In the genomic region with DNA sequence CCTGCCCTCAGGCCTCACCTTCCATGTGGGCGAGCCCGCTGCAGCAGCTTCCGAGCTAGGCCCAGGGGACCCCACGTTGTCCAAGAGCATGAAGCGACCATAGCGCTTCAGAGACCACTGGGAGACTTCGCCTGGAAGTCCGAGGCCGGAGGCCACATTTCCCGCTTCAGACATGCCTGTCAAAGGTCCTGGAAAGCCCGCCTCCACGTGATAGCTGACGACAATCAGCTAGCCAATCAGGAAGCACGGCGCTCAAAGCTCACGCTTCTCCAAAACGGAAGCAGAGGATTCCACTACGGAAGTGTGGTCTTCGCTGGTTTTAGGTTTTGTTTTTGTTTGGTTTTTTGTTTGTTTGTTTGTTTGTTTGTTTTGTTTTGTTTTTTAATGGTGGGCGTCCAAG, we compare ENCODE assay signal across 30 mouse cellular contexts. TPM values are rescaled to one million over a fixed set of nuclear protein-coding genes. Genes with fewer than 3 reads are reported as not detected.
DNase-seq lines count a peak whose midpoint lies in the region; ATAC-seq and TF ChIP-seq lines count a peak whose summit lies in the region.
"Had no signal": no experiment of that assay in that cellular context is flagged by ENCODE, and none has a peak within 500 bp of the region (broad histone marks: within the 10 kb centered on the region; RNA-seq: fewer than 3 reads in every experiment).

No protein-coding gene starts in this region.

- no peaks in the 10 kb centered on the region for H3K36me3 ChIP-seq in E14TG2a.4 (ENCODE audit: insufficient read depth, low read length)
- no peaks in the 10 kb centered on the region for H3K36me3 ChIP-seq in liver, embryonic 13.5 days
- no peaks in the 10 kb centered on the region for H3K36me3 ChIP-seq in hindbrain, embryonic 16.5 days (ENCODE audit: control insufficient read depth, insufficient read depth, low read length)
- no peaks in the 10 kb centered on the region for H3K36me3 ChIP-seq in hindbrain, postnatal 0 days (ENCODE audit: insufficient read depth, low read length)
- H3K36me3 ChIP-seq: embryonic facial prominence, embryonic 10.5 days; embryonic facial prominence, embryonic 15.5 days; heart, embryonic 10.5 days; hindbrain, embryonic 12.5 days; midbrain, embryonic 15.5 days; neural tube, embryonic 15.5 days had no signal

- H3K9ac ChIP-seq in liver, embryonic 13.5 days = no peak overlapping the region
- no peak overlapping the region for H3K9ac ChIP-seq in hindbrain, embryonic 16.5 days (ENCODE audit: low read depth, low read length)
- no peak overlapping the region for H3K9ac ChIP-seq in hindbrain, postnatal 0 days (replicated peaks; ENCODE audit: low read length)
- H3K9ac ChIP-seq: embryonic facial prominence, embryonic 15.5 days; hindbrain, embryonic 12.5 days; midbrain, embryonic 15.5 days; neural tube, embryonic 15.5 days had no signal

- DNase-seq in ES-CJ7 (ENCODE audit: low read depth, low spot score) = peak; percentile 57
- DNase-seq in ZHBTc4 (ENCODE audit: low read depth, low spot score) = peak; percentile 70
- DNase-seq in liver, embryonic 13.5 days = peak; percentile 28
- DNase-seq in cerebellum, adult 2 months = no peak
- no peak for DNase-seq in left cerebral cortex, postnatal 4 days
- no peak for DNase-seq in hindbrain, postnatal 0 days (ENCODE audit: low spot score)
- DNase-seq: adrenal gland, adult 8-10 months; cerebellum, adult 11 months; gastrocnemius, postnatal 25 days; heart, adult 11 months; heart, postnatal 36 days; kidney, adult 9 months; kidney, postnatal 14 days; lung, adult 2 months; lung, postnatal 10 days; right cerebral cortex, adult 18-20 months; spleen, adult 18-20 months had no signal

- H3K4me3 ChIP-seq in E14TG2a.4 (replicated peaks; ENCODE audit: low read length) = peak overlapping the region; percentile 62
- H3K4me3 ChIP-seq in liver, embryonic 13.5 days (replicated peaks) = peak overlapping the region; percentile 18; the same call in 1 of the 2 replicates
- H3K4me3 ChIP-seq in cerebellum, adult 2 months (replicated peaks; ENCODE audit: insufficient read depth, low read depth, low read length) = no peak overlapping the region
- no peak overlapping the region for H3K4me3 ChIP-seq in hindbrain, embryonic 16.5 days (ENCODE audit: low read length)
- no peak overlapping the region for H3K4me3 ChIP-seq in hindbrain, postnatal 0 days (ENCODE audit: low read length)
- H3K4me3 ChIP-seq: embryonic facial prominence, embryonic 10.5 days; embryonic facial prominence, embryonic 15.5 days; heart, embryonic 10.5 days; hindbrain, embryonic 12.5 days; midbrain, embryonic 15.5 days; neural tube, embryonic 15.5 days had no signal

- no peak for ATAC-seq in liver, embryonic 13.5 days (ENCODE audit: low read depth)
- no peak for ATAC-seq in hindbrain, embryonic 16.5 days
- no peak for ATAC-seq in hindbrain, postnatal 0 days
- ATAC-seq: CD4-positive, CD25-positive, alpha-beta regulatory T cell, adult 4 months; forebrain, embryonic 14.5 days; intestine, postnatal 0 days; midbrain, embryonic 15.5 days had no signal

- intact Hi-C loops in left cerebral cortex, postnatal 4 days (cut with DNase I) = no loop called here

- no peak for TF ChIP-seq POLR2A in cerebellum, adult 2 months (IDR thresholded peaks at IDR 0.05; ENCODE audit: borderline replicate concordance, insufficient read depth, low read length)

- no peaks in the 10 kb centered on the region for H3K9me3 ChIP-seq in E14TG2a.4 (ENCODE audit: low read length)
- H3K9me3 ChIP-seq in liver, embryonic 13.5 days (replicated peaks) = no peaks in the 10 kb centered on the region
- H3K9me3 ChIP-seq in hindbrain, embryonic 16.5 days (ENCODE audit: control insufficient read depth, low read length) = no peaks in the 10 kb centered on the region
- no peaks in the 10 kb centered on the region for H3K9me3 ChIP-seq in hindbrain, postnatal 0 days (ENCODE audit: low read length)
- H3K9me3 ChIP-seq: embryonic facial prominence, embryonic 10.5 days; embryonic facial prominence, embryonic 15.5 days; heart, embryonic 10.5 days; hindbrain, embryonic 12.5 days; midbrain, embryonic 15.5 days; neural tube, embryonic 15.5 days had no signal

- TF ChIP-seq CTCF in E14TG2a.4 (conservative IDR thresholded peaks at IDR 0.05; ENCODE audit: low read length) = no peak
- TF ChIP-seq CTCF in cerebellum, adult 2 months (IDR thresholded peaks at IDR 0.05; ENCODE audit: borderline replicate concordance, insufficient read depth, low read depth, low read length) = no peak
- TF ChIP-seq CTCF in hindbrain, postnatal 0 days (IDR thresholded peaks at IDR 0.05; ENCODE audit: low read depth) = no peak

- peaks cover 8% of the 10 kb centered on the region; the same call in 1 of the 2 replicates for H3K27me3 ChIP-seq in E14TG2a.4 (ENCODE audit: insufficient read depth, low read length)
- no peaks in the 10 kb centered on the region for H3K27me3 ChIP-seq in liver, embryonic 13.5 days
- no peaks in the 10 kb centered on the region for H3K27me3 ChIP-seq in cerebellum, adult 2 months (ENCODE audit: control insufficient read depth, insufficient read depth, low read length)
- H3K27me3 ChIP-seq in hindbrain, embryonic 16.5 days (replicated peaks; ENCODE audit: control insufficient read depth, insufficient read depth, low read length) = no peaks in the 10 kb centered on the region
- no peaks in the 10 kb centered on the region for H3K27me3 ChIP-seq in hindbrain, postnatal 0 days (ENCODE audit: insufficient read depth, low read length)
- H3K27me3 ChIP-seq: embryonic facial prominence, embryonic 15.5 days; hindbrain, embryonic 12.5 days; midbrain, embryonic 15.5 days; neural tube, embryonic 15.5 days had no signal

- peaks cover 50% of the 10 kb centered on the region for H3K4me1 ChIP-seq in E14TG2a.4 (replicated peaks; ENCODE audit: low read depth, low read length)
- peaks cover 16% of the 10 kb centered on the region for H3K4me1 ChIP-seq in liver, embryonic 13.5 days (replicated peaks)
- 0 out of 2 replicates have a peak, but pooled peaks cover 3% of the 10 kb centered on the region for H3K4me1 ChIP-seq in cerebellum, adult 2 months (ENCODE audit: control insufficient read depth, insufficient read depth, low read length)
- no peaks in the 10 kb centered on the region for H3K4me1 ChIP-seq in hindbrain, embryonic 16.5 days (ENCODE audit: control insufficient read depth, insufficient read depth, low read depth, low read length)
- H3K4me1 ChIP-seq in hindbrain, postnatal 0 days (ENCODE audit: insufficient read depth, low read length) = no peaks in the 10 kb centered on the region
- H3K4me1 ChIP-seq: embryonic facial prominence, embryonic 10.5 days; embryonic facial prominence, embryonic 15.5 days; midbrain, embryonic 15.5 days; neural tube, embryonic 15.5 days had no signal

- 0 out of 2 replicates have a peak overlapping the region, but pooled peaks have one; percentile 11 for H3K4me2 ChIP-seq in liver, embryonic 13.5 days
- H3K4me2 ChIP-seq in hindbrain, embryonic 16.5 days (ENCODE audit: low read length) = no peak overlapping the region
- H3K4me2 ChIP-seq in hindbrain, postnatal 0 days (ENCODE audit: low read depth, low read length) = no peak overlapping the region
- H3K4me2 ChIP-seq: embryonic facial prominence, embryonic 15.5 days; hindbrain, embryonic 12.5 days; midbrain, embryonic 15.5 days; neural tube, embryonic 15.5 days had no signal

- WGBS in liver, embryonic 13.5 days (ENCODE audit: insufficient replicate concordance) = 68% methylated on average over 20 of the region's 20 CpGs
- 84% methylated on average over 20 of the region's 20 CpGs for WGBS in cerebellum, adult 2 months
- 80% methylated on average over 20 of the region's 20 CpGs for WGBS in hindbrain, embryonic 16.5 days
- WGBS in hindbrain, postnatal 0 days = 82% methylated on average over 20 of the region's 20 CpGs

- H3K27ac ChIP-seq in liver, embryonic 13.5 days = no peak overlapping the region
- H3K27ac ChIP-seq in cerebellum, adult 2 months (ENCODE audit: insufficient read depth, low read length) = no peak overlapping the region
- no peak overlapping the region for H3K27ac ChIP-seq in hindbrain, embryonic 16.5 days (ENCODE audit: low read depth, low read length)
- H3K27ac ChIP-seq in hindbrain, postnatal 0 days = no peak overlapping the region
- H3K27ac ChIP-seq: embryonic facial prominence, embryonic 10.5 days; embryonic facial prominence, embryonic 15.5 days; heart, embryonic 10.5 days; hindbrain, embryonic 12.5 days; macrophage; midbrain, embryonic 15.5 days; neural tube, embryonic 15.5 days had no signal

RNA-seq across cellular contexts. Expression of gene Rec114, which starts 2.4 kb away (rescaled TPM):
- 23.6 and 30.4 TPM in 2 replicates for polyA plus RNA-seq in liver, embryonic 13.5 days (2015; fragmentation: Nextera tagmentation; extraction: Ambion mirVana)
- 1.0 and 1.5 TPM in 2 replicates for polyA plus RNA-seq in cerebellum, adult 2 months (2012; rRNA removed)
- 1.9 and 2.4 TPM in 2 replicates for polyA plus RNA-seq in hindbrain, embryonic 16.5 days (2015; fragmentation: Nextera tagmentation; extraction: Ambion mirVana)
- under 1 TPM in 1 of 2 experiments, not detected in 1; 0.74 TPM for total RNA-seq in left cerebral cortex, postnatal 4 days (2021)
- 1.0 and 6.7 TPM in 2 replicates for total RNA-seq in hindbrain, postnatal 0 days (2014; rRNA removed)
- 2.0 TPM in 2 replicates for polyA plus RNA-seq in hindbrain, postnatal 0 days (2015; fragmentation: Nextera tagmentation; extraction: Ambion mirVana)
- total RNA-seq: left cerebral cortex, adult 8-10 months had no signal
- polyA plus RNA-seq: macrophage had no signal

Comparison
In these comparisons a context has a peak if more than half of its experiments do, and no peak if none do; other contexts are left out.
1. H3K4me3 ChIP-seq: peak in E14TG2a.4 (single experiment) and liver, embryonic 13.5 days (single experiment); none in cerebellum, adult 2 months (single experiment), hindbrain, embryonic 16.5 days (single experiment) and hindbrain, postnatal 0 days (single experiment).
2. DNase-seq: peak in ES-CJ7 (single experiment), ZHBTc4 (single experiment) and liver, embryonic 13.5 days (single experiment); none in cerebellum, adult 2 months (0 of 2), left cerebral cortex, postnatal 4 days (single experiment) and hindbrain, postnatal 0 days (single experiment).